Comparison of ENCODE assay signal across 18 mouse cellular contexts in the genomic region with DNA sequence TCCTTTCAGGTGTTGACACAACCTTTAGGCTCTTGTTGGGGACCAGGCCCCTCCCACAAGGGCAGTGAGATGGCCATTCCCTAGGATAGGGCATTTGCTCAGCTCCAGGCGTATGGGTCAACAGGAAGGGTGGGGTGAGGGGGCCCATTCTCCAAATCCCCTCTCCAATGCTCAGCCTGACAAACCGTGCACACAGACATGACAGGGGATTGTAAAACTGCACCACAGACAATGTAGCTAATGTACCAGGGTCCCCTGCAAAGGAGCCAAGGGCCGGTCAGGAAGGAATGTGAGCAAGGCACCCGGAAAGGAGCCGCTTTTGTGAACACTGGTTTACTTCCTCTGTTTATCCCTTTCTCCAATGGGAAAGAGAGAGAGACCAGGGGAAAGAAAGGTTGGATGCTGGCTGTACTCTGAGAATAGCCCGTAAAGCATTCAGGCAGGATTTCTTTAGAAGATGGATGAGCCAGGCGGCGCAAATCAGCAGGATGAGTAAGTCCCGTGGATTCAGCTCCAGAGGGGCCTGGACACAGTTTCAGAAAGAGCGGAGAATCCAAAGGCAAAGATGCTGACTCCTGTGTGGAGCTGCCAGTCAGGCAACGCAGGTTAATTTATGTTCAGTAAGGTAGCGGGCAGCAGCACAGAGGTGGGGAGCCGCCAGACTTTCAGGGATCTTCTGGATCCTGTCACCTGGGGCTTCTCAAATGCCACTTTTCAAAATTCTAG. TPM values are rescaled to one million over a fixed set of nuclear protein-coding genes. Genes with fewer than 3 reads are reported as not detected.
A peak's percentile ranks its signal among the peaks of the same experiment; 100 is the strongest.
DNase-seq lines count a peak whose midpoint lies in the region; ATAC-seq lines count a peak whose summit lies in the region.
"Had no signal": no experiment of that assay in that cellular context is flagged by ENCODE, and none has a peak within 500 bp of the region (broad histone marks: within the 10 kb centered on the region; RNA-seq: fewer than 3 reads in every experiment).

No protein-coding gene starts in this region.

- 40% methylated on average over 13 of the region's 13 CpGs for whole genome bisulfite sequencing in limb, embryonic 11.5 days
- WGBS in limb, embryonic 10.5 days = 34% methylated on average over 13 of the region's 13 CpGs
- WGBS in embryonic facial prominence, embryonic 10.5 days = 57% methylated on average over 13 of the region's 13 CpGs
- 27% methylated on average over 13 of the region's 13 CpGs for WGBS in midbrain, embryonic 16.5 days

- peaks cover 6% of the 10 kb centered on the region for H3K4me1 ChIP-seq in limb, embryonic 11.5 days (ENCODE audit: control insufficient read depth, insufficient read depth, low read length)
- peaks cover 6% of the 10 kb centered on the region for H3K4me1 ChIP-seq in limb, embryonic 10.5 days
- H3K4me1 ChIP-seq in embryonic facial prominence, embryonic 10.5 days = peaks cover 18% of the 10 kb centered on the region
- peaks cover 3% of the 10 kb centered on the region; the same call in 1 of the 2 replicates for H3K4me1 ChIP-seq in midbrain, embryonic 16.5 days (ENCODE audit: control insufficient read depth, insufficient read depth, low read length)
- H3K4me1 ChIP-seq: embryonic facial prominence, embryonic 15.5 days; liver, embryonic 12.5 days; stomach, embryonic 15.5 days had no signal

- no peaks in the 10 kb centered on the region for H3K27me3 ChIP-seq in limb, embryonic 11.5 days (ENCODE audit: control insufficient read depth, insufficient read depth, low read length)
- no peaks in the 10 kb centered on the region for H3K27me3 ChIP-seq in limb, embryonic 10.5 days (ENCODE audit: low read depth, poor library complexity, severe bottlenecking)
- no peaks in the 10 kb centered on the region for H3K27me3 ChIP-seq in embryonic facial prominence, embryonic 10.5 days (replicated peaks; ENCODE audit: low read depth, poor library complexity, severe bottlenecking)
- no peaks in the 10 kb centered on the region for H3K27me3 ChIP-seq in midbrain, embryonic 16.5 days (ENCODE audit: control insufficient read depth, insufficient read depth, low read depth, low read length)
- H3K27me3 ChIP-seq: embryonic facial prominence, embryonic 15.5 days; liver, embryonic 12.5 days; stomach, embryonic 15.5 days had no signal

- H3K36me3 ChIP-seq in limb, embryonic 11.5 days (ENCODE audit: control insufficient read depth, insufficient read depth, low read length) = no peaks in the 10 kb centered on the region
- no peaks in the 10 kb centered on the region for H3K36me3 ChIP-seq in limb, embryonic 10.5 days
- peaks cover 1% of the 10 kb centered on the region; the same call in 1 of the 2 replicates for H3K36me3 ChIP-seq in embryonic facial prominence, embryonic 10.5 days (replicated peaks)
- no peaks in the 10 kb centered on the region for H3K36me3 ChIP-seq in midbrain, embryonic 16.5 days (ENCODE audit: control insufficient read depth, insufficient read depth, low read length)
- H3K36me3 ChIP-seq: embryonic facial prominence, embryonic 15.5 days; kidney, embryonic 15.5 days; liver, embryonic 12.5 days; stomach, embryonic 15.5 days had no signal

- H3K9me3 ChIP-seq in limb, embryonic 11.5 days (ENCODE audit: control insufficient read depth, low read length) = no peaks in the 10 kb centered on the region
- no peaks in the 10 kb centered on the region for H3K9me3 ChIP-seq in limb, embryonic 10.5 days (replicated peaks)
- no peaks in the 10 kb centered on the region for H3K9me3 ChIP-seq in embryonic facial prominence, embryonic 10.5 days
- no peaks in the 10 kb centered on the region for H3K9me3 ChIP-seq in midbrain, embryonic 16.5 days (replicated peaks; ENCODE audit: control insufficient read depth, low read length, poor library complexity, severe bottlenecking)
- H3K9me3 ChIP-seq: embryonic facial prominence, embryonic 15.5 days; kidney, embryonic 15.5 days; liver, embryonic 12.5 days; stomach, embryonic 15.5 days had no signal

- H3K4me2 ChIP-seq in limb, embryonic 11.5 days (ENCODE audit: low read depth, severe bottlenecking) = no peak overlapping the region
- H3K4me2 ChIP-seq in midbrain, embryonic 16.5 days (ENCODE audit: low read length) = peak overlapping the region; percentile 24
- H3K4me2 ChIP-seq: embryonic facial prominence, embryonic 15.5 days; kidney, embryonic 15.5 days; liver, embryonic 12.5 days; stomach, embryonic 15.5 days had no signal

- H3K27ac ChIP-seq in limb, embryonic 11.5 days (replicated peaks; ENCODE audit: low read depth, low read length) = no peak overlapping the region
- H3K27ac ChIP-seq in limb, embryonic 10.5 days = no peak overlapping the region
- H3K27ac ChIP-seq in embryonic facial prominence, embryonic 10.5 days (replicated peaks) = 0 out of 2 replicates have a peak overlapping the region, but pooled peaks have one; percentile 24
- H3K27ac ChIP-seq in midbrain, embryonic 16.5 days (ENCODE audit: low read length) = no peak overlapping the region
- H3K27ac ChIP-seq: embryonic facial prominence, embryonic 15.5 days; kidney, embryonic 15.5 days; liver, embryonic 12.5 days; stomach, embryonic 15.5 days had no signal

- no peak overlapping the region for H3K4me3 ChIP-seq in limb, embryonic 11.5 days (ENCODE audit: low read depth, low read length)
- no peak overlapping the region for H3K4me3 ChIP-seq in limb, embryonic 10.5 days
- no peak overlapping the region for H3K4me3 ChIP-seq in embryonic facial prominence, embryonic 10.5 days
- no peak overlapping the region for H3K4me3 ChIP-seq in midbrain, embryonic 16.5 days (ENCODE audit: low read depth, low read length)
- H3K4me3 ChIP-seq: embryonic facial prominence, embryonic 15.5 days; kidney, embryonic 15.5 days; liver, embryonic 12.5 days; stomach, embryonic 15.5 days had no signal

- peak; percentile 39 for DNase-seq in embryo, embryonic 10.5 days (ENCODE audit: low spot score)
- no peak for DNase-seq in embryo, embryonic 10 days (ENCODE audit: low spot score)
- DNase-seq in limb, embryonic 11.5 days (ENCODE audit: low spot score) = no peak
- no peak for DNase-seq in limb, embryonic 10.5 days (ENCODE audit: low spot score)
- DNase-seq in embryonic facial prominence, embryonic 10.5 days (ENCODE audit: low spot score) = no peak
- DNase-seq in right cerebral cortex, postnatal 10 days (ENCODE audit: low spot score in 2 of 2) = no peak
- DNase-seq: adrenal gland, adult 8-10 months; cerebellum, postnatal 10 days; heart, postnatal 14 days; thymus, postnatal 4 days had no signal

- no peak overlapping the region for H3K9ac ChIP-seq in limb, embryonic 11.5 days (ENCODE audit: low read length)
- peak overlapping the region; percentile 17; the same call in 1 of the 2 replicates for H3K9ac ChIP-seq in midbrain, embryonic 16.5 days (ENCODE audit: low read depth, low read length)
- H3K9ac ChIP-seq: embryonic facial prominence, embryonic 15.5 days; kidney, embryonic 15.5 days; liver, embryonic 12.5 days; stomach, embryonic 15.5 days had no signal

- ATAC-seq in limb, embryonic 11.5 days (ENCODE audit: insufficient number of reproducible peaks, low FRiP score, low TSS enrichment, low read depth) = 0 out of 2 replicates have a peak, but pooled peaks have one; percentile 26
- peak; percentile 67 for ATAC-seq in midbrain, embryonic 16.5 days
- no peak for ATAC-seq in activated CD4-positive, CD25-positive, alpha-beta regulatory T cell, adult 4 months
- ATAC-seq: forebrain, embryonic 14.5 days; liver, embryonic 12.5 days had no signal

RNA-seq across cellular contexts. Expression of gene 4930412O13Rik, which starts 28.0 kb away (rescaled TPM):
- 0.15 TPM in 1 of 2 replicates, not detected in the other for polyA plus RNA-seq in limb, embryonic 11.5 days (2014; fragmentation: Nextera tagmentation; extraction: Ambion mirVana)
- 0.46 and 0.55 TPM in 2 replicates for polyA plus RNA-seq in limb, embryonic 10.5 days (2016; fragmentation: Nextera tagmentation; extraction: Ambion mirVana)
- polyA plus RNA-seq in embryonic facial prominence, embryonic 10.5 days (2016; fragmentation: Nextera tagmentation; extraction: Ambion mirVana) = 2.3 TPM in 2 replicates
- polyA plus RNA-seq in midbrain, embryonic 16.5 days (2015; fragmentation: Nextera tagmentation; extraction: Ambion mirVana) = 1.1 and 1.6 TPM in 2 replicates
- under 1 TPM in 1 of 2 experiments, not detected in 1; 0.87 TPM for polyA plus RNA-seq in activated CD4-positive, CD25-positive, alpha-beta regulatory T cell, adult 4 months (2017; shearing (Covaris generic))
- polyA plus RNA-seq: forebrain, embryonic 14.5 days; liver, embryonic 12.5 days; small intestine, adult 2 months; stomach, embryonic 15.5 days had no signal

RNA-seq across cellular contexts. Expression of gene 9230102O04Rik, which starts 36.3 kb away (rescaled TPM):
- 0.61 TPM in 1 of 2 replicates, not detected in the other for polyA plus RNA-seq in limb, embryonic 11.5 days (2014; fragmentation: Nextera tagmentation; extraction: Ambion mirVana)
- 0.39 TPM in 1 of 2 replicates, not detected in the other for polyA plus RNA-seq in limb, embryonic 10.5 days (2016; fragmentation: Nextera tagmentation; extraction: Ambion mirVana)
- 0.82 TPM in 1 of 2 replicates, not detected in the other for polyA plus RNA-seq in embryonic facial prominence, embryonic 10.5 days (2016; fragmentation: Nextera tagmentation; extraction: Ambion mirVana)
- polyA plus RNA-seq in midbrain, embryonic 16.5 days (2015; fragmentation: Nextera tagmentation; extraction: Ambion mirVana) = 2.3 and 4.0 TPM in 2 replicates
- 1 to 10 TPM in 1 of 2 experiments, not detected in 1; 2.0 TPM for polyA plus RNA-seq in activated CD4-positive, CD25-positive, alpha-beta regulatory T cell, adult 4 months (2017; shearing (Covaris generic))
- polyA plus RNA-seq: liver, embryonic 12.5 days; small intestine, adult 2 months; stomach, embryonic 15.5 days had no signal

RNA-seq across cellular contexts. Expression of gene Gata3, which starts 36.8 kb away (rescaled TPM):
- 3.9 and 4.4 TPM in 2 replicates for polyA plus RNA-seq in limb, embryonic 11.5 days (2014; fragmentation: Nextera tagmentation; extraction: Ambion mirVana)
- 6.3 and 6.5 TPM in 2 replicates for polyA plus RNA-seq in limb, embryonic 10.5 days (2016; fragmentation: Nextera tagmentation; extraction: Ambion mirVana)
- polyA plus RNA-seq in embryonic facial prominence, embryonic 10.5 days (2016; fragmentation: Nextera tagmentation; extraction: Ambion mirVana) = 24.5 and 29.1 TPM in 2 replicates
- 84.5 and 92.5 TPM in 2 replicates for polyA plus RNA-seq in midbrain, embryonic 16.5 days (2015; fragmentation: Nextera tagmentation; extraction: Ambion mirVana)
- polyA plus RNA-seq in activated CD4-positive, CD25-positive, alpha-beta regulatory T cell, adult 4 months (2017; shearing (Covaris generic)) = 100 to 1,000 TPM; 120 to 138 TPM
